Mouse (Mus musculus): ENCODE data around the gene Tk1.
"Not testable (repeated sequence)": the region's sequence is repeated elsewhere in the genome, so short reads cannot be mapped to it uniquely, and the experiment has no call there.

The Tk1 gene

DNA sequence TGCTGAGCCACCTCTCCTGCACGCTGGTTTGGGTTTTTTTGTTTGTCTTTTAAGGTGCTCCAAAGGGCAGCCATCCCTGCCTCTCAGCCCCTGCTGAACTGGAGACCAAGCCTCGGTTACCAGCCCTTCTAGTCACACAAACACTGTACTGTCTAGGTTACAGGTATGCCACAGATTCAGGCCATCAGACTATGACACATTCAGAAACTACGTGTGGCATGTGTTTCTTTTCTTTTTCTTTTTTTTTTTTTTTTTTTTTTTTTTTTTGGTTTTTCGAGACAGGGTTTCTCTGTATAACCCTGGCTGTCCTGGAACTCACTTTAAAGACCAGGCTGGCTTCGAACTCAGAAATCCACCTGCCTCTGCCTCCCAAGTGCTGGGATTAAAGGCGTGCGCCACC is 37.4 kb downstream of the Tk1 start:
- DNase-seq = not testable (repeated sequence)

DNA sequence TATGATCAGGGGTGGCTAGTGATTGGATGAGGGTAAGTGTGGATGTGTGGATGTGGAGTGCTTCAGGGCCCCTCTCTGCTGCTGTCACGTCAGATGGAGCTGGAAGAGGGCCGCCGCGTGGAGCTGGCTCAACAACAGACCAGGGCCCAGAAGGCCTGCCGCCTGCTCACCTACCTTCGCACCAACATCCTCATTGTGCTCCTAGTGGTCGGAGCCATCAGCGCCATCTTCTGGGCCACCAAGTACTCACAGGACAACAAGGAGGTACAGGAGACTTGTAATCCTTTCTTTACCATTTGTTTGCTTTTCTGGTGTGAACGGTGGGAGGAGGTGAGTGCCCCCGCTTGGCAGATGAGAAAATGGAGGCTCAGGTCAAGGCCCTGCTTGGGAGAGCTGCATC is 39.6 kb downstream of the Tk1 start:
- DNase-seq = no peak

DNA sequence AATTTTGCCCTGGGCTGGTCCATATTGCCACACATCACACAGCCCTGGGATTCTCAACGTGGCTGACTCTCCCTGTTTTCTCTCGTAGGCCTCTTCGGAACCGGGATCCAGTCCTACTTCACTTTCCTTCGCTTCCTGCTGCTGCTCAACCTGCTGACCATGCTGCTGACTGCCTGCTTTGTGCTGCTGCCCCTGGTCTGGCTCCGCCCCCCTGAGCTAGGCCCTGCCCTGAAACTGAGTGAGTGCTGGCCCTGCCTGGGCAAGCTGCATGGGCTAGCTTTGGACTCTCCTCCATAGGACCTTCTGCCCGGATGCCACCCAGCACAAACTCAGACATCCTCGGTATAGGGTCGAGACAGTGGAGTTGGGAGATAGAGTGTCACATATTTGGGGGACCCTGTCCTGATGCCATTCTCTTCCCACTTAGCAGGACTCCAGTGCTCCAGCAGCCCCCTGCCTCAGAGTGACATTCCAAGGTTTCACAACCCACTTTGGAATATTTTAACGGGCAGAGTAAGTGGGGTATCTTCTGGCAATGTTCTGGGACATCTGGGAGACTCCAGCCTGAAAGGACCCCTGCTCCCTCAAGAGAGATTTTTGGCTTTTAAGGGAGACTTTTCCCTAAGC is 42.1 kb downstream of the Tk1 start:
- DNase-seq = no peak

DNA sequence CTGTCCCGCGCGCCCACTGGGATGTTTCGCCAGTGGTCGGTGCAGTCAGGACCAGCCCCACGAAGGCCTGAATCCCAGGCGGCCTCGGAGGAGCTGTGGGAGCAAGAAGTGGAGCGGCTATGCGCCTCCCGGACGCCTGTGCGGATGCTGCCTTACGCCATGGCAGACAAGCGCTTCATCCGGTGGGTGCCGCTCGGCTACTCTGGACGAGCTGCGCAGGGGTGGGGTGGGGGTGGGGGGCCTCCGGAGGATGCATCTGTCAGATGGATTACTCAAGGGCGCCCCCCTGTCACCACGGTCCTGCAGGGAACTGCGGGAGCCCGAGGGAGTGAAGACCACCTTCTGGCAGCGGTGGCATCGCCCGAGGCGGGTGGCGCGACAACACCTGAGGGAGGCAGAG is 42.8 kb downstream of the Tk1 start:
- DNase-seq = no peak

DNA sequence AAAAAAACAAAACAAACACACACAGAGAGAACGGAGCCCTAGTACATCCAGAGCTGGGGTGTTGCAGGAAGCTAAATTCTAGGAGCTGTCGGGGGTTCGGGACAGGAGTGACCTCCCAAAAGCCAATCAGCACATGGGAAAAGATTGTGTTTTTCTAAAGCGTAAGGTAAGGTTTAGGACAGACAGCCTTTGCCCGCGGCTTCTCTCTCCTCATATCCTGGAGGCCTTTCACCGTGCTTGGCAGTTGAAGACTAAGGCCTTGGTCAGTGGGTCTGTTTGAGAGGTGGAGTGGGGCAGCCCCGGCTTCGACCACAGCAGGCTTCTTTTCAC is 43.2 kb downstream of the Tk1 start:
- no peak for DNase-seq

DNA sequence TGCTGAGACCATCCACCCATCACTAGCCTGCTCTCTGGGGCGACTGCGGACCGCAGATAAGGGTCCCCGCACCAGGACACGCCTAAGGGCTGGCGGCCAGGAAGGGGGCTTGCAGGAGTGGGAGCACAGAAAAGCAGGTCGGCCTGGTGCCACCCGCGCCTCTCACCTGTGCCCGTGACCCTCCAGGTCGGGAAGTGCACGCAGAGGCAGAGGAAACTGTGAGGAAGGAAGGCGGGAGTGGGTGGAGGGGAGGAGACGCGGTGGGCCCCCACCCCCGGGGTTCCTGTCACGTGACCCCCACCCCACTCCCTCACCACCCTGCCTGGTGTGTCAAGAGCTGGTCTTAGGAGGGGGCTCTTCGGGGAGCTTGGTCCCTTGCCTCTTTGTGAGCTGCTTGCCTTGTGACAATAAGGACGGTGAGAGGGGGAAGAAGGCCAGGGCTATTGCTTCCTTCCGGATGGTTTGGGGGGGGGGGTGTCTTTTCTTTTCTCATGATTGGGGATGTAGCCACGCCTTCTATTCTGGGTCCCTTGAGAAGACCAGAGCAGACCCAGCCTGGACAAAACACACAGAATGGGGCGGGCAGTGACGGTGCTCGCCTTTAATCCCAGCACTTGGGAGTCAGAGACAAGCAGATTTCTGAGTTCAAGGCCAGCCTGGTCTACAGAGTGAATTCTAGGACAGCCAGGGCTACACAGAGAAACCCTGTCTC is 43.7 kb downstream of the Tk1 start, which contains the start of the genes Tmc8 and Tmc6:
Tmc8 (plus strand) TSS at position 84 of the 712 bp plus-strand sequence.
Tmc6 (minus strand) TSS at position 206 of the 712 bp plus-strand sequence.
- DNase-seq = no peak

DNA sequence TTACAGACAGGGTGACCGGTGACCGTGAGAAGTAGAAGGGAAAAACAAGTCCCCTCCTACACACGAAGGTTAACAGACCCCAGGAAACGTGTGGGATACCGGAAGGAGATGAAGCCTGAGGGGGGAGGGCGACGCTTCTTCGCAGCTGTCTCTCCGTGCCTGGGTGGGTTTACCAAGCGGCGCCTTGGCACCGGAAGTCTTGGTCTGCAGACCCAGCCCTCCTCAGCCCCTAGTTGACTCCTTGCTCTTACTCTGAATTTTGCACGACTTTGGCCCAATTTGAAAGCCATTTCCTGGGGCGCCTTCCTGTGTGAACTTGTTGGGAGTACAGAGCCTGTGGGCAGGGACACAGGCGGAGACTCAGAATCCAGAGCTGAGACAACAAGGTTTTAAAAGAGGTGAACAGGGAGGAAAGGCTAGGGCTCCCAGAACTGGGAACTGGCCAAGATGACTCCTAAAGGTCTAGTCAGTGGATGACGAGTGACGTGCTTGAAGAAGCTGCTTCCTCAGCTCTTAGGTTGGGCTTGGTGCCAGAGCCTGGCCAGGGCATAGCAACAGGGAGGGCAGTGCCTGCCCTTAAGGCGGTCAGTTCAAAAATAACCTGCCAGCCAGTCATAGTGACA is 44.6 kb downstream of the Tk1 start:
- DNase-seq = no peak

DNA sequence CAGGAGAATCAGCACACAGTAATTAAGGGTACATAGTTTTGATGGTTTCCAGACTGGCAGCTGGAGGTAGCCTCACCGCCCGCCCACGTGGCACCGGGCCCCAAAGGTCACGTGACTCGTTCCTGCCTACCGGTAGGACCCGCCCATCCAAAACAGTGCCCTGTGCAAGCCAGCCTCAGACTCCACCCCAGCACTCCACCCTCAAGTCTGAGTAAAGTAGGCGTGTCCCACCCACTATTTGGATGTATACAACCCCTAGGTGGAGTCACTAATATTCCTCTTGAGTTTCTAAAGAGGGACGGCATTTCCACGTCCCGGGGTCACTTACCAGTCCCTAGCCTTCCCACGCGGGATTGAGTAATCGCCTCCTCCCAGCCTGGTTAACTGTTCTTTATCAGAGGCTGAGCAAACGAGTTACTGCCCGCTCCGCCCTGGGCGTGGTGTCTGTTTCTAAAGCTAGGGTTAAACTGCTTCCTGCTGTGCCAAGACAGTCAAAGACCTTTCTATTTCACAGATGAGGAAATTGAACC is 45.2 kb downstream of the Tk1 start:
- no peak for DNase-seq

DNA sequence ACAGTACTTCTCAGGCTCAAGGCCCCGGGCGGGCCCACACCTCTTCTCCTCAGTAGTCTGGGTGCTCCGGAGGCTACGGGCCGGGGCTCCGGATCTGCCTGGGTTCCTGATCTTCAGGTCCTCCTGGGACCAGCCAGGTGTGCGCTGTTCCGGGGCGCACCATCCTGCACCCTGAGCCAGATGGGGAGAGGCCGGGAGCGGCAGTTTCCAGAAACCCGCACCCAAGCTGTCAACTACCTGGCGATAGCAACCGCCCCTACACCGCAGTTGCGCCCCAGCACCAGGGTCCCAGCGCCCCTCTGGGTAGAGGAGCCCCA is 45.7 kb downstream of the Tk1 start:
- DNase-seq = no peak

DNA sequence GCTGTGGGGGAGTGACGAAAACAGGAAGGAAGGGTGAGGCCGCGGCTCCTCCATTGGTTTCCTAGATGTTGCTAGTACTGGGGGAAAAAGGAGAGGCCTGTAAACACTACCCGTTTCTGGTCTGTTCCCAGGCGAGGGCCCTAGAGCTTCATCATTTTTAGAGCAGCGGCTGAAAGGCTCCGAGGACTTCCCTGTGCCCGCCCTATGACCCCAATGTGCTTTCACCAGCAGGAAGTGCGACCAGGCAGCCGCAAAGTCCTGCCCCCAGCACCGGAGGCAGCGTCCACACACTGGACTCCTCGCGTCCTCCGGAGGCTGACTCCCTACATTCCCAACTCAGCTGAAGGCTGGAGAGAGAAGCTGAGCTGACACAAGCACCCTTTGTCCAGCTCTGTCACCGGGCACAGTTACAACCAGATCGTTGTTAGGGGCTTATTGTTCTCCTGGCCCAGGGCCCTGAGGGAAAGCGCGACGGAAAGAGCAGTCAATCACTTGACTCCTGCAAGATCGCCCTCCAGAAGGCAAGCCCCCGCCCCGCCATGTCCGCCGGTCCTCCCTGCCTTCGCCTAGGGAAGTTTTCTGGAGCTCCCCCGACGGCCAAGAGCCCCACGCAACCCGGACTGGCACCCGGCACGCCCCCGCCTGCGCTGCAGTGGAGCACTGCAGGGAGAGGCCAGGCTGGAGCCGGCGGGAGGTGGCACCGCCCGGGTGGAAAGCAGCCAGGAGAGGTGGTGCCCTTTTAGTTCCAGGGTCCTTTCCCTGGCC is 46.3 kb downstream of the Tk1 start:
- DNase-seq = peak; percentile 48

DNA sequence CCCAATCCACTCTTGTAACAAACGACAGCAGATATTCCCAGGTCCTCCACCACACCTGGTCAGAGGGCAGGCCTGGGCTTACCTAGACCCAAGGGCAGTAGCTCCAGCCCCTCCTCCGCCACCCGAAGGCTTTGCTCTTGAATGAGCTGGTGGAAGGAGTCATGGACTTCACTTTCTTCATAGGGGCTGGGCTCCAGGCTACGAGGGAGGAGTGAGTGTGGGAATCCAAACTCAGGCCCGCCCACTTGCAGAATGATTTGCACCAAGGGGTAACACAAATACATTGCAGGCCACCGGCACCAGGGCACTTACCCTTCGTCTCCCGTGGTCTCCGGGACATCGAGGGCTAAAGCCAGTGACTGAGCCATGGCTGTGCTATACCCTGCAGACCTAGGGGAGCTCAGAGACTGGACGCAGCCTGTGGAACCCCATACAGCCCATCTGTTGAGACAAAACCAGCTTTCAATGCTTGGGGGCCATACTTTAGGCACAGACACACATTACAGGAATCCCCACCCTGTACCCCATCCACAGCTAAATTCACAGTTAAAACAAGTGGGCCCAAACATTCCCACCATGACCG is 47.0 kb downstream of the Tk1 start:
- DNase-seq = no peak

DNA sequence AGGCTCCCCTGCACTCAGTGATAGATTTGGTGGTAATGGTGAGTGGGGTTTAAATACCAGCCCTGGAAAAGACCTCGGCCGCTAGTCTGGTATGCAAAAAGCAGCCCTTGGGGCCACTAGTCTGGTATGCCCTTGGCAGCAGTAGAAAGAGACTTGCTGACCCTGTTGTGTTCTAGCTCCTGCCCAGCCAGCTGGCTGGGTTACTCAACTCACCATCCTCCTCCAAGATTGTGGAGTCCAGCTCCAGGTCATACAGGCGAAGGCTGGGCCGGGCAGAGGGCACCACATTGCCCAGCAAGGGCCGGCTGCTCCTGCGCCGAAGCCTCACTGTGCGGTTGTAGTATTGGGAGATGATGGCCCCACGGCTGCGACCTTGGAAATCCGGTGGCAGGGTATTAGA is 47.9 kb downstream of the Tk1 start:
- DNase-seq = no peak

DNA sequence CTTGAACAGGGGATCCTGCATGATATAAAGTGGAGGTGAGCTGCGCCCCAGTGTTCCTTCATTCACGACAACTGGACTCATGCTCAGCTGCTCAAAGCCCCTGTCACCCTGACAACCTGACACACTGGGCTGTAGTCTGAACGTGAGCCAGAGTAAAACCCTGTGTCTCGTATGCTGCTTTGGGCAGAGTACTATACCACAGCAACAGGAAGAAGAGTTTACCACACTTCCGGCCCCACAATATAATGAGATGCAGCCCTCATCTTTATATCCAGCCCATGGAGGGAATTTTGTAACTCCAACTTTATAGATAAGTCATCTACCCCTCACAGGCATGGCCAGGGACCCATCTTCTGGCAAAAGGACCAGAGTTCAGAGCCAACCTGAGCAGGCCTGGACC is 48.8 kb downstream of the Tk1 start:
- no peak for DNase-seq

DNA sequence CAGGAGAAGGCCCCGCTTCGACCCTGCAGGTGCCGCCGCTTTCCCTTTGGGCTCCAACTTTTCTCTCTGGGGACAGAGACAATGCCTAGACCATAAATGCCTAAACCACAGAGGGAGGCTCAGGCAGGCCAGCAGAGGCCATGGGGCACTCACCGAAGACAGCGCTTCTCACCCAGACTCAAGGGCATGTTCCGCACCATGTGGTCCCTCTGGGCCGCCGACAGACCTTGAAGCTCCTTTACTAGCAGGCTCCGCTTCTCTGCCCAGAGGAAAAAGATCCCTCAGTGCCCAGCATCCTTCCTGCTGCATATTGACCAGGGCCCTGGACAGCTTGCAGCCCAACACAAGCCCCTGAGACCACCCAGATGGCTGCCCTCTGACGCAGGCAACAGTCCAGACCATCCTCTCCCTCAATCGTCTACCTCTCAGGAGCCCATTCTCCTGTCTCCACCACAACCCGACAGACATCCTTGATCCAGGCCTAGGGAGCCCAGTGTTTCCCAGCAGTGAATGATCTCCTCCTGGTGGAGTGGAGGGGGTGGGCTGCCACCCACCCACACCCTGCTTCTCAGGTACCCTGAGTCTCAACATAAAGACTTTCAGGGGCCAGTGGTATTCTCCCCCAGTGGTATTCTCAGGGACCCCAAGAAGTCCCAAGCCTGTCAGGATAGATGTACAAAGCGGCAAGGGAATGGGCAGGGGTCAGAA is 49.7 kb downstream of the Tk1 start:
- DNase-seq = no peak

DNA sequence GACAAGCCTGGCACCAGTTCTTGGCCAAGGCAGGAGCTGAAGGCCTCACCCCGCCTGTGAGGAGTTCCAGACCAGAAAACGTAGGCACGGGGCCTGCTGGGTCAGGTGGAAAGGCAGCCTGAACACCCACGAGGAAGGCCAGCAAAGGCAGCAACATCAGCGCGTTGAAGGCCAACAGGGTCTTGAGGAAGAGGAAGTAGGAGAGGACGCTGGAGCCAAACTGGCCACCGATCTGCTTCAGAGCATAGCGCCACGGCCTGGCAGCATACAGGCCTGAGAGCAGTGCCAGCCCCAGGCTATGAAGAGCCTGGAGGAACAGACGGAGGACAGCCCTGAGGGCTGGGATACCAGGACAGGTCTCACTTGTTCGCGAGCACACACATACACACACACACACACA is 50.4 kb downstream of the Tk1 start:
- DNase-seq = no peak

DNA sequence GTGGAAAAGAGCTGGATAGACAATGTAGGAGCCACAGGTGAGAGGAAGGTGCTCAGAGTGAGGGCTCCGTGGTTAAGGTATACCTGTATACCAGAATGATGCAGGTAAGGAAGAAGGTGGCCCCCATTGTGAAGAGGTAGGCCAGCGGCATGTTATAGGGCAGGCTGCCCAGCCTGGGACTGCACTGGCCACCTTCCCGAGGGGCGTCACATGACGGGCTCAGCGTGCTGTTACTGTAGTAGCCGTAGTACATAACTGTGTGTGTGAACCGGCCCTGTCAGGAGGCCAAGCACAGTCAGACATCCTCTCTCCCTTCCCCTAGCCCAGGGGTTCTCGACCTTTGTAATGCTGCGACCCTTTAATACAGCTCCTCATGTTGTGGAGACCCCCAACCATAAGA is 51.0 kb downstream of the Tk1 start:
- DNase-seq = no peak

DNA sequence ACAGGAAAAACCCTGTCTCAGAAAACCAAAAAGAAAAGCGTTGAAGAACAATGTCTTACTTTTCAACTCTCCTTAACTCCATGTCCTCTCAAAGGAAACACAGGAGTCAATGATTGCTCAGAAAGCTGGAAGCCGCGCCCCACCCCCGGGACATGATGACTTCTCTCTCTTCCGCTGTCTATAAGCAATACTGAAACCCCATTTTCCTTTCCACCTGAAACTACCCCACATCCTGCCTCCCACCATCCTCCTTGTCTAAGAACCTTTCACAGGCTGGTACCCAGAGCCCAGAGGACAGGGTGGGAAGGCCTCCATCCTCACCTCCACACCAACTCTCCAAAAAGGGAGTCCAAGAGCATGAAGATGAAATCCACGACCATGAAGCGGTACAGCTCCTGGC is 53.5 kb downstream of the Tk1 start:
- DNase-seq = no peak

DNA sequence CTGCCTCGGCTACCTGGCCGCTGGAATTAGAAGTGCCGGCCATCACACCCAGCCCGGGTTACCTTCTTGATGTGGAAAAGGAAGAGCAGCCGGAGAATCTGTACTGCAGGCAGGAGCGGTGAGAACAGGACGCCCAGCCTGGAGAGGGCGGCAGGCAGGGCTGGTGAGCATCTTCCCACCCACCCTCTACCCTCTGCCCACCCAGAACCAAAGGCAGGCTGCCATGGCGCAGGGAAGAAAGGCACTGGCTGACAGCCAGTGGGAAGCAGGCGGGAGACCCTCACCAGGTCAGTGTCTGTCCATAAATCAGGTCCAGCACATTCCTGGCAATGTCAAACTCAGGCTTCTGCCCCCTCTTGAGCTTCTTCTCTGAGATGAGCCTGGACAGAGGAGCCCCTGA is 55.5 kb downstream of the Tk1 start:
- DNase-seq = no peak

DNA sequence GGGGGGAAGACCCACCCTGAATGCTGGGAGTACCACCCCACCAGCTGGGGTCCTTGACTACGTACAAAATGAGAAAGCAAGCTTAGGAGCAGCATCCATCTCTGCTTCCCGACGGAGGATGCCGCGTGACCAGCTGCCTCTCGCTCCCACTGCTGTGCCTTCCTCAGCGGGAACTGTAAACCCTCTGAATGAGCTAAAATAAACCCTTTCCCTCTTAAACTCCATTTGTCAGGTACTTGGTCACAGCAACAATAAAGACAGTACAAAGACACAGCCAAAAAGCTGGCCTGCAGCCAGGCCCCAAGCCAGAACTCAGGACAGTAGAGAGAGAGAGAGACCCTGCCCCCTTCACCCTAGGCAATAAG is 56.2 kb downstream of the Tk1 start:
- no peak for DNase-seq

DNA sequence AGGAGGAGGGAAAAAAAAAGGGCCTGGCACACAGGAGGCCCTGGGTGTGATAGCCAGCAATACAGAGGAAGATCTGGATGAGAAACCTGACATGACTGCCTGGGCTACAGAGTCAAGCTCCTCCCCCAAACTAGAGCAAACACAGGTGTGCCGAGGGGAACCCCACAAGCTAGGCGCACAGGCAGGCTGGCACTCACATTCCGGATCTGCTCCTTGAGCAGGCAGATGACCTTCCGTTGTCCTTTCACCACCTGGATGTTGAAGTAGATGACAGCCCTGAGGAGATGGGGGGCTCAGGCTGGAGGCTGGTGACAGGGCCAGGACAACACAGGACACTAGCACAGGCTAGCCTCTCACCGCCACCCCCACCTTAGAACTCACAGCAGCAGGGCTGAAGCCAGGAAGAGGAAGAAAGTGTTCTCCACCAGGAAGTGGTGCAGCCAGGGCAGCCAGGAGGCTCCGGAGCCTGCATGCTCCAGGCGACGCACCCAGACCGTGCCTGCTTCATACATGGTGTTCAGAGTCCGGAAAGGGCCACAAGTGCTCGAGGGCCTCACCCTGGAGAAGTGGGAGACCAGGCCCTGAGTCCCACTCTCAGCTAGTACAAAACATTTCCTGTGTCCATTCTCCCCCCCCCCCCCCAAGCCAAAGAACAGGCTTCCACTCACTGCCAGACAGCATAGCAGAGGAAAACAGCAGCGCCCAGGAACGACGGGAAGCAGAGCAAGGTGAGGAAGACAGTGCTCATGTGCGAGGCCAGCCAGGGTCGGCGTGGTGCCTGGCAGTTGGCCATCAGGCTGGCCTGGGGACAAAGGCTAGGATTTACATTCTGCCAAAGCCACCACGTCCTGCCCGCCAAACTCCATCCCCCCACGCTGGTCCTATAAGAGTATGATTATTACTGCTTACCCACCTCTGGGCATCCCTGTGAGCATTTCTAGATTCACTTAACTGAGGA is 56.9 kb downstream of the Tk1 start:
- no peak for DNase-seq

DNA sequence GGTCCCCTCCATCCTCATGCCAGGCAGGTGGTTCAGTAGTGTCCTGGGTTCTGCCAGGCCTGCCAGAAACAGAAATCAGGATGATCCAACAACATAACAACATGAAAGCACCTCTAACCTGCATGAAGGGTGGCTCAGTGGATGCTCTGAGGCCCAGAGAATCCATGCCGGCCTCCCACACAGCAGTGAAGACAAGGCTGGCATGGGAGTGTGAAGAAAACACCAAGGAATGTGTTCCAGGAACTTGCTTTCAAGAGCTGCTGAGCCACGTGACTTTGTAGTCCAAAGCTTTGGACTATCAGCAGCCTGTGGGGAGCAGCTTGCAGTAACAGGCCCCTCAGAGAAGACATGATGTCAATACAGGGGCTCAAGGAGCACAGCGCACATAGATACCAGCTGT is 59.6 kb downstream of the Tk1 start:
- DNase-seq = peak; percentile 52

All from right cerebral cortex, adult 18-20 months (tissue).